Mouse (Mus musculus) forebrain, embryonic 14.5 days (tissue): ENCODE data around the gene Aagab. TPM values are rescaled to one million over a fixed set of nuclear protein-coding genes. Genes with fewer than 3 reads are reported as not detected.

ENCODE experiments used
- ATAC-seq: fragments of 200-750 bp; cut with Nextera tagmentation; 2 replicates; pipeline ENCODE4 v1.8.0; 2017; ENCODE audit warnings: mild to moderate bottlenecking, moderate library complexity
- DNase-seq: peaks from one replicate; pipeline ENCODE4 v3.0.0-alpha.2; 2015; ENCODE audit warnings: low spot score
- H3K27ac ChIP-seq: fragments of 300-500 bp; sonication (generic); 2 replicates; pipeline ENCODE4 v1.5.1; 2014; ENCODE audit warnings: low read depth, mild to moderate bottlenecking, control low read depth, low read length, moderate library complexity
- H3K27me3 ChIP-seq: fragments of 300-500 bp; sonication (generic); replicated peaks from 2 replicates; pipeline ENCODE4 v1.6.1; 2014; ENCODE audit warnings: low read length, control low read depth, mixed read lengths; ENCODE audit not compliant: control insufficient read depth, insufficient read depth
- H3K36me3 ChIP-seq: fragments of 300-500 bp; sonication (generic); 2 replicates; pipeline ENCODE4 v1.6.1; 2014; ENCODE audit warnings: low read length, control low read depth; ENCODE audit not compliant: control insufficient read depth, insufficient read depth
- H3K4me1 ChIP-seq: fragments of 300-500 bp; sonication (generic); 2 replicates; pipeline ENCODE4 v1.6.1; 2014; ENCODE audit warnings: antibody characterized with exemption, low read length, control low read depth; ENCODE audit not compliant: control insufficient read depth, insufficient read depth
- H3K4me2 ChIP-seq: fragments of 300-500 bp; sonication (generic); 2 replicates; pipeline ENCODE4 v1.6.1; 2014; ENCODE audit warnings: mild to moderate bottlenecking, control low read depth, low read length
- H3K4me3 ChIP-seq: fragments of 300-500 bp; sonication (generic); 2 replicates; pipeline ENCODE4 v1.5.1; 2014; ENCODE audit warnings: low read depth, low read length, control low read depth
- H3K9ac ChIP-seq: fragments of 300-500 bp; sonication (generic); 2 replicates; pipeline ENCODE4 v1.6.1; 2014; ENCODE audit warnings: mild to moderate bottlenecking, low read length, control low read depth, moderate library complexity
- H3K9me3 ChIP-seq: fragments of 300-500 bp; sonication (generic); replicated peaks from 2 replicates; pipeline ENCODE4 v1.6.1; 2016; ENCODE audit warnings: low read length, control low read depth, mixed read lengths; ENCODE audit not compliant: control insufficient read depth
- WGBS: fragments of 180-500 bp; shearing (Covaris S2); extraction: QIAGEN DNeasy Blood & Tissue Kit; methylation state at CpG from one replicate; pipeline ENCODE4 v1.1.7; 2014; 5-methylcytosine and 5-hydroxymethylcytosine counted together
- polyA plus RNA-seq: library from polyadenylated mRNA; unstranded; fragments of >200 nt; fragmentation: Nextera tagmentation; extraction: Ambion mirVana; gene quantifications from 2 replicates; pipeline ENCODE4 v1.2.1, GENCODE M21; 2014

Aagab gene
- polyA plus RNA-seq, 1 experiment from 2014 or later = 50.1 TPM

DNA sequence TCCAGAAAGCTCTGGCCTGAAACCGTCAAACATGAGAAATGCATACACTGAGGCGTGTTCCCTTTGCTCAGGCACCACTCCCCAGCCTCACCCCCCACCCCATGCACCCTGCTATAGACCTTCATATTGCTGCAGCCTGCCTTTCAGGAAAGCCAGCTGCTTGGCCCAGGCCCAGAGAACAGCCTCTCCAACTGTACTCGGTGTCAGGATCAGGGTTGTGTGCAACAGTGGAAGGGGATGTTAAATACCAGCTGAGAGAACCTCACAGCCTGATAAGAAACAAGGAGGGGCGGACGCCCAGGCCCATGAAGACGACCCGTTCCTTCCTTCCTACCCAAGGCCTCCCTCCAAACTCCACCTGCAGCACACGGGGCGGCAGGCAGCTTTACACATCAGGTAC lies 79.8 kb downstream of the Aagab start:
- H3K4me2 ChIP-seq = no peak overlapping the region
- 78% methylated on average over 9 of the region's 9 CpGs for WGBS
- no peak for ATAC-seq

DNA sequence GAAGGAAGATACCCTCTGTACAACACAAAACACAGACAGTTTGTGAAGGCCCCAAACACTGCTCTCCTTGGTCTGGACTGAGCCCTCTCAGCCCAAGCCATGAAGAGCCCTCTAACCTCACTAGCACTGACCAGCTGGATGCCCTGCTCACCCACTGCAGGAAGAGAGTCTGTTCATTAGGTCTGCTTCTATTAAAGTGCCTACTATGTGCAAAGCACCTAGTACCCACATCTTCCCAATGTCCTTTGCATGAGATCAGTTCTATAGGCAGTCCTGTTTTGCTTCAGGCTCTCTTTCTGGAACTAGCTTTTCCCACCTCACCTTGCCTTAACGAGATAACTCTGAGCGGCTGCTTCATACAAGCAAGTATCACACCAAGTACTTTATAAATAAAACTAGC lies 80.5 kb downstream of the Aagab start:
- no peak for ATAC-seq
- 87% methylated on average over 2 of the region's 2 CpGs for WGBS
- no peak for DNase-seq
- Histone ChIP-seq H3K4me3 (no peak overlapping the region), H3K27me3 (no peaks in the 10 kb centered on the region), H3K4me1 (no peaks in the 10 kb centered on the region), H3K36me3 (no peaks in the 10 kb centered on the region), H3K4me2 (no peak overlapping the region), H3K9me3 (no peaks in the 10 kb centered on the region), H3K9ac (no peak overlapping the region), H3K27ac (no peak overlapping the region)

More for the DNA sequence above, 79.8 kb downstream of the Aagab start:
- no peaks in the 10 kb centered on the region for H3K27me3 ChIP-seq
- no peak for DNase-seq
- H3K4me1 ChIP-seq = no peaks in the 10 kb centered on the region
- no peak overlapping the region for H3K9ac ChIP-seq
- H3K36me3 ChIP-seq = no peaks in the 10 kb centered on the region
- no peak overlapping the region for H3K4me3 ChIP-seq
- no peaks in the 10 kb centered on the region for H3K9me3 ChIP-seq
- no peak overlapping the region for H3K27ac ChIP-seq

DNA sequence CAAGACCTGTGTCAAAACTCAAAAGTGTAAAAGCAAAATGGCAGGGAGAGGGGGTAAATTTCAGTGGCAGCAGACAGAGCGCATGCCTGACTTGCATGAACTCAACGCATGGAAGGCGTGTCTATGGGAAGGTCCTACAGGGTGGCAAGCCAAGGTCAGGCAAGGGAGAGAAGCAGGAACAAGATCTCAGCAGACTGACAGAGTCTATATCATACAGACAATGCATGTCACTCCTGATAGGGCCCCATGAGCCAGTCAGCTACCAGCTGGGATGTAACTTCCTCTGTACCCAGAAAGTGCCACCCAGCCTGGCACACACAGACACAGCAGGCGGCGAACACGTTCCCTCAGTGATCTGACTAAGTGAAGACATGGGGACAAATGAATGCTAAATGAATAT lies 81.8 kb downstream of the Aagab start:
- H3K9me3 ChIP-seq = no peaks in the 10 kb centered on the region
- no peaks in the 10 kb centered on the region for H3K4me1 ChIP-seq
- no peak overlapping the region for H3K9ac ChIP-seq
- no peak overlapping the region for H3K4me2 ChIP-seq
- H3K36me3 ChIP-seq = no peaks in the 10 kb centered on the region
- DNase-seq (no peak), ATAC-seq (no peak)
- H3K4me3 ChIP-seq = no peak overlapping the region
- WGBS = 90% methylated on average over 6 of the region's 6 CpGs
- H3K27me3 ChIP-seq = no peaks in the 10 kb centered on the region
- H3K27ac ChIP-seq = no peak overlapping the region

DNA sequence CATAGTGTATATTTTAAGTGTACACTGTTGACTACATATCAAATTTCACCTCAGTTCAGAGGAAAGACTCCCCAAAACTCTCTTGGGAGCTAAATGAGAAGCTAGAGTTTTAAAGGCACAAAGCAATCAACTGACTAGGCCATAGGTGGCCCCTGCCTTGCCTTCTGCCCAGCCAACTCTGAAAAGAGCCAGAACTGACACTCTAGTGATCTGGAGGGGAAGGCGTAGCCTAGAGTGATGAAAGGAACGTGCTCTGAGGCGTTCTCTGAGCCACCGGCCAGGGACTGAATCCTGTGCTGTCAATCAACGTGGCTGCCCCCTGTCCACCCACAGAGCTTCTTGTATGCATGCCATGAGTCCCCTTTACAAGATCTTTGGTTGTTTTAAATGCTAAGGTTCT lies 82.9 kb downstream of the Aagab start:
- Histone ChIP-seq H3K9me3 (no peaks in the 10 kb centered on the region), H3K4me3 (no peak overlapping the region), H3K36me3 (no peaks in the 10 kb centered on the region), H3K4me1 (no peaks in the 10 kb centered on the region), H3K9ac (no peak overlapping the region), H3K4me2 (no peak overlapping the region), H3K27me3 (no peaks in the 10 kb centered on the region), H3K27ac (no peak overlapping the region)
- no peak for ATAC-seq
- DNase-seq = no peak
- 56% methylated on average over 5 of the region's 5 CpGs for WGBS

DNA sequence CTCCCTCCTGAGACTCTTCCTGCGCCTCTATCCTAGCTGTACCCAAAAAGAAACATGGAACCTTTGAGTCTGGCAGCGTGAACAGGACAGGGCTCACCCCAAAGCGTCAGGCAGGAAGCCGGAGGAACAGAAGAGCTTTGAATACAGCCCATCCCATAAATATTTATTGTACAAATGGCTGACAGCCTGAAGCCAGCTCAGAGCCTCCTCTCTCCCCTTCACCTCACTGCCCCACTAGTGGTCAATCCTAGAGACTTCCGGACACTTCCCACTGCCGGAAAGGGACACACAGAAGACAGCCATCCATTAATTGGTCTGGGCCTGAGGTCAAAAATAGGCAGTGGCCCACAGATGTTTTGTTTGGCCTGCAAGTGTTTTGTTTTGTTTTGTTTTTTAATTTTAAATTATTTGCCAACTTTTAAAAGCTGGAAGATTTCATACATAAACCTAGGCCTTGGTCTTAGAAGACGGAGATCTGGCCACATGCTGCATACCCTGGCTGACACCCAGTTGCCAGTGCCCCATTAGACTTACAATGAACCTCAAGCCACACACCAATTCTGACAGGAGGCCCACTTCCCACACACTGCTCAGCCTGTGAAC lies 85.1 kb downstream of the Aagab start:
- no peak overlapping the region for H3K9ac ChIP-seq
- no peak overlapping the region for H3K4me2 ChIP-seq
- 89% methylated on average over 7 of the region's 7 CpGs for WGBS
- no peak overlapping the region for H3K27ac ChIP-seq
- H3K4me3 ChIP-seq = no peak overlapping the region
- no peaks in the 10 kb centered on the region for H3K36me3 ChIP-seq
- no peaks in the 10 kb centered on the region for H3K27me3 ChIP-seq
- ATAC-seq (no peak), DNase-seq (no peak)
- H3K4me1 ChIP-seq = no peaks in the 10 kb centered on the region
- H3K9me3 ChIP-seq = no peaks in the 10 kb centered on the region

DNA sequence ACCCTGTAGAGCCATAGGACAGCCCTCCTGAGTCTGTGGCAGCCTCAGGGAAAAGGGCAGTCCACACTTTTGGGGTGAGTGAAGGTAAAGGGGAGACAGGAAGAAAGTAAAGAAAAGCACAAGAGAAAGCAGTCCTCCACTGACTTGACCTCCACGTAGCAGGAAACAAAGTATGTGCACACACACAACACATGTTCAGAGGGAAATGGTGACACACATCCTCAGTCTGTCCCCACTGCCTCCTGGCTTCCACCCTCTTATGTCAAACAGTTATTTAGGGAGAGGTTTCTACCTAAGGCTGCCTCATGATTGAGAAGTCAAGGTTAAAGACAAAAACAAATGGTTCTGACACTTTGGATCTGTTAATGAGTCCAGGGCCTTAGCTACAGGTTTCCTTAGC lies 88.1 kb downstream of the Aagab start:
- H3K9ac ChIP-seq = no peak overlapping the region
- no peaks in the 10 kb centered on the region for H3K27me3 ChIP-seq
- no peaks in the 10 kb centered on the region for H3K36me3 ChIP-seq
- DNase-seq (no peak), ATAC-seq (no peak)
- no peak overlapping the region for H3K4me2 ChIP-seq
- H3K9me3 ChIP-seq = no peaks in the 10 kb centered on the region
- H3K27ac ChIP-seq = no peak overlapping the region
- WGBS = 92% methylated on average over 1 of the region's 1 CpGs
- H3K4me1 ChIP-seq = no peaks in the 10 kb centered on the region
- no peak overlapping the region for H3K4me3 ChIP-seq

DNA sequence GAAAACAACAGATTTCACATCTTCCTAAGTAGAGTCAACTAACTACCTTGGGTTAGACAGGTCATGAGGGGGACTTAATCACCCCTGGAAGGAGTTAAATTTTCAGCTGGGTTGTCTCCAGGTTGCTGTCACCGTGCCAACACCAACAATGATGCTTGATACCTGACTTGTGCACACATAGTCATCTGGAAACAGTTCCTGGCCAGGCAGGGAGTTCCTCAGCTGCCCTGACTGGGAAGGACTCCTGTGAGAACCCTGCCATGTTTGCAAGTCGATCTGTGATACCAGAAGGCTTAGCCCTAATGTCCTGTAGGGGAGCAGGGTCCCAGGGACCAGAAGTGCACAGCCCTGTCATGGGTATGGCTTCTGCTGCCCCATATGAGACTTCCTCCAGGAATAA lies 89.5 kb downstream of the Aagab start:
- H3K9me3 ChIP-seq = no peaks in the 10 kb centered on the region
- no peak overlapping the region for H3K4me2 ChIP-seq
- no peaks in the 10 kb centered on the region for H3K36me3 ChIP-seq
- no peak overlapping the region for H3K9ac ChIP-seq
- no peak overlapping the region for H3K27ac ChIP-seq
- no peaks in the 10 kb centered on the region for H3K27me3 ChIP-seq
- no peak for ATAC-seq
- 0 out of 2 replicates have a peak, but pooled peaks cover under 1% of the 10 kb centered on the region for H3K4me1 ChIP-seq
- H3K4me3 ChIP-seq = no peak overlapping the region
- 80% methylated on average over 2 of the region's 2 CpGs for WGBS
- DNase-seq = no peak

Other genes starting within 250 kb of the Aagab start
- gene Map2k5, start 224.8 kb upstream of the Aagab start, polyA plus RNA-seq = 38.3 and 40.3 TPM in 2 replicates
- gene 2300009A05Rik, start 203.4 kb upstream of the Aagab start, polyA plus RNA-seq = 64.4 and 69.7 TPM in 2 replicates
- gene Iqch, start 167 bp upstream of the Aagab start, polyA plus RNA-seq = 0.06 and 0.07 TPM in 2 replicates
- gene Smad3, start 155.3 kb downstream of the Aagab start, polyA plus RNA-seq = 5.1 and 5.4 TPM in 2 replicates